Mouse (Mus musculus) C2C12 (cell line): ENCODE data around the gene Rhoq.

ENCODE experiments used
- CEBPB ChIP-seq: IDR thresholded peaks from one replicate; pipeline ENCODE4 v1.6.1; 2011; ENCODE audit warnings: low read depth, mild to moderate bottlenecking, control low read depth, moderate library complexity
- CTCF ChIP-seq: IDR thresholded peaks from one replicate; pipeline ENCODE4 v1.5.1; 2011; ENCODE audit not compliant: control insufficient read depth, insufficient read depth, insufficient read length
- MAX ChIP-seq: IDR thresholded peaks from one replicate; pipeline ENCODE4 v1.6.1; 2011; ENCODE audit warnings: mild to moderate bottlenecking, control low read depth
- MYOD1 ChIP-seq: IDR thresholded peaks from one replicate; pipeline ENCODE4 v1.6.1; 2011; ENCODE audit warnings: low read depth; ENCODE audit not compliant: control insufficient read depth, insufficient read length
- MYOG ChIP-seq: IDR thresholded peaks from one replicate; pipeline ENCODE4 v1.6.1; 2011; ENCODE audit not compliant: control insufficient read depth, insufficient read length; ENCODE audit errors: extremely low read depth

- TF ChIP-seq CTCF: no peak
- no peak for TF ChIP-seq MAX
- no peak for TF ChIP-seq CEBPB
- no peak for TF ChIP-seq MYOD1
- no peak for TF ChIP-seq MYOG
Observed at GRCm38 (mm10) chr17:86917048-86917447, 45.8 kb upstream of the Rhoq start, which contains the start of gene Tmem247.
